Mouse (Mus musculus): ENCODE data around the gene Elf5. TPM values are rescaled to one million over a fixed set of nuclear protein-coding genes. Genes with fewer than 3 reads are reported as not detected.

The Elf5 gene
- polyA plus RNA-seq (2017; shearing (Covaris generic)): not detected

GRCm38 (mm10) chr2:103411348-103411747, at the start of gene Elf5:
Gene Elf5 (plus strand): TSS chr2:103411688.

GRCm38 (mm10) chr2:103484617-103485401, 73.3 kb downstream of the Elf5 start, which contains the start of gene Cat:
Gene Cat (minus strand): TSS chr2:103485160.

Other genes with a start within 250 kb of the Elf5 start
- not detected for gene Ehf, start 108.4 kb upstream of the Elf5 start, polyA plus RNA-seq (2017; shearing (Covaris generic))
- gene Cat, start 73.5 kb downstream of the Elf5 start, polyA plus RNA-seq (2017; shearing (Covaris generic)): 61.0 TPM
- gene Abtb2, start 154.6 kb downstream of the Elf5 start, polyA plus RNA-seq (2017; shearing (Covaris generic)): 63.8 TPM

Measured in effector memory CD4-positive, alpha-beta T cell, adult 7 months (primary cell).